Mouse (Mus musculus) hindbrain, postnatal 0 days (tissue): ENCODE measurements around the gene Ppargc1a. TPM values are rescaled to one million over a fixed set of nuclear protein-coding genes. Genes with fewer than 3 reads are reported as not detected.

Experiments
- ATAC-seq: fragments of 200-750 bp; cut with Nextera tagmentation; 2 replicates; pipeline ENCODE4 v1.8.0; 2017; ENCODE audit warnings: mild to moderate bottlenecking, moderate TSS enrichment, moderate library complexity
- DNase-seq: peaks from one replicate; pipeline ENCODE4 v3.0.0-alpha.2; 2015; ENCODE audit warnings: low spot score
- H3K27ac ChIP-seq: fragments of 300-500 bp; sonication (generic); 2 replicates; pipeline ENCODE4 v1.5.1; 2014; ENCODE audit warnings: mild to moderate bottlenecking
- H3K27me3 ChIP-seq: fragments of 300-500 bp; sonication (generic); 2 replicates; pipeline ENCODE4 v1.6.1; 2014; ENCODE audit warnings: low read length, mixed read lengths; ENCODE audit not compliant: insufficient read depth
- H3K36me3 ChIP-seq: fragments of 300-500 bp; sonication (generic); 2 replicates; pipeline ENCODE4 v1.6.1; 2014; ENCODE audit warnings: low read length, mixed read lengths; ENCODE audit not compliant: insufficient read depth
- H3K4me1 ChIP-seq: fragments of 300-500 bp; sonication (generic); 2 replicates; pipeline ENCODE4 v1.6.1; 2014; ENCODE audit warnings: antibody characterized with exemption, low read length, mixed read lengths; ENCODE audit not compliant: insufficient read depth
- H3K4me2 ChIP-seq: fragments of 300-500 bp; sonication (generic); 2 replicates; pipeline ENCODE4 v1.6.1; 2014; ENCODE audit warnings: low read depth, mild to moderate bottlenecking, low read length, moderate library complexity, mixed read lengths
- H3K4me3 ChIP-seq: fragments of 300-500 bp; sonication (generic); 2 replicates; pipeline ENCODE4 v1.5.1; 2014; ENCODE audit warnings: low read length
- H3K9ac ChIP-seq: fragments of 300-500 bp; sonication (generic); replicated peaks from 2 replicates; pipeline ENCODE4 v1.6.1; 2014; ENCODE audit warnings: mild to moderate bottlenecking, low read length, moderate library complexity, mixed read lengths
- H3K9me3 ChIP-seq: fragments of 300-500 bp; sonication (generic); 2 replicates; pipeline ENCODE4 v1.6.1; 2016; ENCODE audit warnings: low read length, mixed read lengths
- CTCF ChIP-seq: IDR thresholded peaks from 2 replicates; pipeline ENCODE4 v1.5.1; 2016; ENCODE audit warnings: antibody characterized with exemption, control low read depth, low read depth
- WGBS: fragments of 180-500 bp; shearing (Covaris S2); extraction: QIAGEN DNeasy Blood & Tissue Kit; methylation state at CpG from one replicate; pipeline ENCODE4 v1.1.7; 2014; 5-methylcytosine and 5-hydroxymethylcytosine counted together
- polyA plus RNA-seq: library from polyadenylated mRNA; unstranded; fragments of >200 nt; fragmentation: Nextera tagmentation; extraction: Ambion mirVana; gene quantifications from 2 replicates; pipeline ENCODE4 v1.2.1, GENCODE M21; 2015
- total RNA-seq: library from RNA; depleted of rRNA; stranded (reverse); fragments of >200 nt; gene quantifications from 2 replicates; pipeline ENCODE4 v1.2.3, GENCODE M21; 2014

The Ppargc1a gene
- total and polyA plus RNA-seq, 2 experiments from 2014 or later = 14.5 to 22.6 TPM

DNA sequence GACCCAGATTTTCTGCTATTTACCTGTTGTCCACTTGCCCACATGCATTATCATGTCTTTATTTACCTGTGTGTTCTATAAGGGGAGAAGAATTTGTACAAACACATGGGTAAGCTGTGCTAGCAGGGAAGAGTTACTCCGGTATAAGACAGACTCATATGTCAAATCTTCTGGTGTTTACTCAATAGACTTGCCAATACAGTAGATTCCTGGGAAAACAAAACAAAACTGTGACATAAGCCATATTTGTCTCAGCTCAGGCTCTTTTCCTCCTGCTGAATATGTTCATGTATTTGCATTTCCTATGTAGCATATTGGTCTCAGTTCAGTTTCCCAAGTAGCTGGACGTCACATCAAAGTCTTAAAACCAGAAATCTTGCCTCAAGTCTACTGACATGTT lies 135.0 kb downstream of the Ppargc1a start:
- H3K4me2 ChIP-seq = no peak overlapping the region
- no peak for TF ChIP-seq CTCF
- H3K4me1 ChIP-seq = no peaks in the 10 kb centered on the region
- no peaks in the 10 kb centered on the region for H3K36me3 ChIP-seq
- ATAC-seq = no peak
- no peak overlapping the region for H3K4me3 ChIP-seq
- 84% methylated on average over 2 of the region's 2 CpGs for WGBS
- DNase-seq = no peak
- H3K9me3 ChIP-seq = no peaks in the 10 kb centered on the region
- no peak overlapping the region for H3K27ac ChIP-seq
- H3K27me3 ChIP-seq = no peaks in the 10 kb centered on the region
- H3K9ac ChIP-seq = no peak overlapping the region

DNA sequence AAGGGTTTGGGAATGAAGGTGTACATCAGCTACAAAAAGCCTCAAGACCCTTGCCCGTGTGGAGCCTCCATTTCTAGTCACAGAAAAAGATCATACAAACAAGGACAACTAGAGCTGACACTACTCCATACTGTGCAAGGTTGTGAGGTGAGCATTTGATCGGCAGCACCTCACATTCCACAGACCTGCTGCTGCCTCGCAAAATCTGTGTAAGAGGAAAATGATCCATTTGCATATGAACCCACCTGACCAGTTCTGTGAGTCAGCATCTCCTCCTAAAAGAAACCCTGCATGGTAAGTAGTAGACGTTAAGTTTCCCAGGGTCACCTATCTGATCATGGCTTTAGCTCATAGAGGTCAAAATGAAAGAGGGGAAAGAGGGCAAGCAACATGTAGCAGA lies 135.5 kb downstream of the Ppargc1a start:
- Histone ChIP-seq H3K4me3 (no peak overlapping the region), H3K4me2 (no peak overlapping the region), H3K27me3 (no peaks in the 10 kb centered on the region), H3K4me1 (no peaks in the 10 kb centered on the region), H3K27ac (no peak overlapping the region), H3K36me3 (no peaks in the 10 kb centered on the region), H3K9ac (no peak overlapping the region), H3K9me3 (no peaks in the 10 kb centered on the region)
- DNase-seq (no peak), ATAC-seq (no peak)
- 69% methylated on average over 4 of the region's 4 CpGs for whole genome bisulfite sequencing
- no peak for TF ChIP-seq CTCF

DNA sequence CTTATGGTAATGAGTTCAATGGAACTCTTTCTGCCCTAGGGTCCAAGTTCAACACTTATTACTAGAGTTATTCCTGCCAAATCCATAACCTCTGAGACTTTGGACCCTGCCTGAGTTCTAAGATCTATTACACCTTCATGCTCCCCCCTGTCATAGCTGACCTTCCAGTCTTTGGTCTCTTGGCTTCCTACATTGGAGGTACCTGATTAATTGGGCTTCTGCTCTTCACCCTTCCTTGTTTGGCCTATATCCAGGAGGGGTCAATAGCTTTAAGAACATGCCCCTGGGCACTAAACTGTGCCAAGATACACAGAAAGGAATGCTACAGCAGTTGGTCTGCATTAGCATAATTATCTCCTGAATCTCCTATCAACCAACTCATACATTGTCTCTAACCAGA lies 141.1 kb downstream of the Ppargc1a start:
- no peak for ATAC-seq
- no peak for TF ChIP-seq CTCF

DNA sequence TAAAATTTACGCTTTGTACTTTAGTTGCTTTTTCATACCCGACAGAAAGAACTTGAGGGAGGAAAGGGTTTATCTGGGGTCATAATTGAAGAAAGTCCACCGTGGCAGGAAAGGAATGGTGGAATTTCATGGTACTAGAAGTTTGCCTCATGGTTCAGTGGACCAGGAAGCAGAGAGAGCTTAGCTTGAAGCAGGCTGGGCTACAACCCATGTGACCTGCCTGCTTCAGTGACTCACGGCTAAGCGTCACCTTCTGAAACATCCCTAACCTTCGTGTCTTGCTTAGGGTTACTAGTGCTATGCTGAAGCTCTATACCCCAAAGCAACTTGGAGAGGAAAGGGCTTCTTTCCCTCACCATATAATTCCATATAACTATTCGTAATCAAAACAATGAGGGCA lies 151.1 kb downstream of the Ppargc1a start:
- TF ChIP-seq CTCF = no peak
- Histone ChIP-seq H3K27me3 (no peaks in the 10 kb centered on the region), H3K27ac (no peak overlapping the region), H3K4me1 (no peaks in the 10 kb centered on the region), H3K4me2 (no peak overlapping the region), H3K36me3 (no peaks in the 10 kb centered on the region), H3K9ac (no peak overlapping the region), H3K4me3 (no peak overlapping the region), H3K9me3 (no peaks in the 10 kb centered on the region)
- WGBS = 85% methylated on average over 7 of the region's 7 CpGs
- DNase-seq (no peak), ATAC-seq (no peak)

More for the DNA sequence above, 141.1 kb downstream of the Ppargc1a start:
- H3K4me1 ChIP-seq = no peaks in the 10 kb centered on the region
- no peak overlapping the region for H3K9ac ChIP-seq
- DNase-seq = no peak
- H3K27me3 ChIP-seq = no peaks in the 10 kb centered on the region
- no peak overlapping the region for H3K4me2 ChIP-seq
- no peaks in the 10 kb centered on the region for H3K36me3 ChIP-seq
- H3K9me3 ChIP-seq = no peaks in the 10 kb centered on the region
- no peak overlapping the region for H3K27ac ChIP-seq
- H3K4me3 ChIP-seq = no peak overlapping the region

DNA sequence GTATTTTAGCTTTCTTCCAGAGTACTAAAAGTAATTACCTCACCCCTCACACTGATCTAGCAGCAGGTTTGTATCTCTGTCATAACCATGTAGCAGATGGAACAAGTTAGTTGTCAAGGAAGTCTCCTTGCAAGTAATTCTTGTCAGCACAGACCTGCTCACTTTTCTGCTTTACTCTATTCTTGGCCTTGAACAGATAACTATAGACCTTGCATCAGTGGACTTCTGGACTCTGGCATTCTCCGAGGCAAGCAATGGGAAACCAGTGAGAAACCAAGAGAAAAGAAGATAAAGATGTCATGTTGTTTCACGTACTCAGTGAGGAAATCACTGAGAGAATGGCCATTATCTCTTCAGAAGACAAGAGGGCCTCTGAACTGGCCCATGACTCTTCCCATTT lies 152.1 kb downstream of the Ppargc1a start:
- WGBS = 74% methylated on average over 2 of the region's 2 CpGs
- H3K27me3 ChIP-seq = no peaks in the 10 kb centered on the region
- no peak for TF ChIP-seq CTCF
- H3K4me2 ChIP-seq = no peak overlapping the region
- no peaks in the 10 kb centered on the region for H3K9me3 ChIP-seq
- H3K4me1 ChIP-seq = no peaks in the 10 kb centered on the region
- ATAC-seq (no peak), DNase-seq (no peak)
- no peak overlapping the region for H3K9ac ChIP-seq
- no peak overlapping the region for H3K27ac ChIP-seq
- H3K4me3 ChIP-seq = no peak overlapping the region
- no peaks in the 10 kb centered on the region for H3K36me3 ChIP-seq

DNA sequence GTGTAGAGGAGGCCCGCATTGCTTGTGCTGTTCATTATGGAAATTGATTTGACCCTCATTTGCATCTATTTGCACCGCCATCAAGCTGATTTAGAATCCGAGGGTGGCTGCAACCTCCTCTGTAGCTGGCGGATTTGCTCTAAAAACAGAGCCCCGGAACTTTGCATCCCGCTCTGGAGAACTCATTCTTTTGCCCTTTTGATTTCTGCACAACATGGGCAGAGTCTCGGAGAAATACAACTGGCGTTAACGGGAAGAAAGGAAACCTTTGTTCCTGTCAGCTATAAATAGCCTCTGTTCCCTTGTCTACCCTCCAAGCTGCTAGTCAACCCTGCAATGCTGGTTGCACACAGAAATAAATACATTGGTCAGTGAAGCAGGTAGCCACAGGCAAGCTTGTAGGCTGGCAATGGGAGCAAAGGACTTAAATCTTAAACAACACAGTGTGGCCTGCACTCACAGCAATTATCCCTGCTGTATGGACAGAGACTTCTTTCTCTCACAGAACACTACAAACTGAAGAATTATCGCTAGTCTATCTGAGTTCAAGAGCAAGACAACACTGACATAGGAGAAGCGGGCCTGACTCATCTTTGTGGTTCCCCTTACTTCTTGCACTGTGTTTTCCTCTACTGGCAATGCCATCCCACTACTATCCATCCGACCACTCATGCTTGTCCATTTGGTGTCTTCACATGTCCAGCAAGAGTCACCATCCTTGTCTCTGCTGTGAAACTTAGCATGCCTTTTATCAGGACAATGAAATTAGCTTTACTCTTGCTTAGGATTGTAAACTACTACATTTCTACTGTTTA lies 155.0 kb downstream of the Ppargc1a start:
- no peaks in the 10 kb centered on the region for H3K36me3 ChIP-seq
- no peak for TF ChIP-seq CTCF
- DNase-seq = peak; percentile 20
- H3K9me3 ChIP-seq = no peaks in the 10 kb centered on the region
- H3K4me2 ChIP-seq = peak overlapping the region; percentile 25
- ATAC-seq = no peak
- H3K9ac ChIP-seq = no peak overlapping the region
- H3K4me1 ChIP-seq = no peaks in the 10 kb centered on the region
- peak overlapping the region; percentile 20; the same call in 1 of the 2 replicates for H3K27ac ChIP-seq
- no peaks in the 10 kb centered on the region for H3K27me3 ChIP-seq
- no peak overlapping the region for H3K4me3 ChIP-seq
- 25% methylated on average over 12 of the region's 12 CpGs for WGBS

DNA sequence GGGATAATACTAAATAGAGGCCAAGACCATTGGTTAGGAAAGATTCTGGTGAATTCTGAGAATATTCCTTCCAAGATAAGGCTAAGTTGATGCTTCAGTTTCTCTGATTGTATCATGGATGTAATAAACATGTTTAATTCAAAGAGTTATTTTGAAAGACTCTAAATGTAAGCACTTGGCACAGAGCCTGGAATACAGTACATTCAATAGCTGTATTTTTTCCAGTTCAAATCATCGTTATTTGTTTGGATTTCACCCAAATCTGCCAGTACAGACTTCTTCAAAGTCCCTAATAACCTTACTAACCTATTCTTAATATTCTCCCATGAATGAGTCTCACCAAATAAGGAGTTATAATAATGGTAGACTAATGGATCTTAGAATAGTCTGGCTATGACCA lies 157.5 kb downstream of the Ppargc1a start:
- 35% methylated on average over 1 of the region's 1 CpGs for WGBS
- DNase-seq (peak; percentile 8), ATAC-seq (no peak)
- Histone ChIP-seq H3K27me3 (no peaks in the 10 kb centered on the region), H3K4me2 (no peak overlapping the region), H3K4me1 (no peaks in the 10 kb centered on the region), H3K36me3 (no peaks in the 10 kb centered on the region), H3K4me3 (no peak overlapping the region), H3K9me3 (no peaks in the 10 kb centered on the region), H3K9ac (no peak overlapping the region), H3K27ac (no peak overlapping the region)
- TF ChIP-seq CTCF = no peak
